Mouse (Mus musculus): ENCODE measurements around the gene Tlr3. TPM values are rescaled to one million over a fixed set of nuclear protein-coding genes. Genes with fewer than 3 reads are reported as not detected.

Tlr3 gene
- polyA plus RNA-seq, 1 experiment from 2014 or later, result 3.2 TPM

GRCm38 (mm10) chr8:45363220-45363619 lies 47.7 kb downstream of the Tlr3 start:
- H3K36me3 ChIP-seq (ENCODE audit: control insufficient read depth, insufficient read depth), result no peaks in the 10 kb centered on the region
- H3K4me1 ChIP-seq (ENCODE audit: control insufficient read depth, insufficient read depth, low read length), result no peaks in the 10 kb centered on the region
- no peaks in the 10 kb centered on the region for H3K9me3 ChIP-seq (replicated peaks; ENCODE audit: control insufficient read depth, low read length)
- 76% methylated on average over 1 of the region's 1 CpGs for WGBS
- no peaks in the 10 kb centered on the region for H3K27me3 ChIP-seq (ENCODE audit: control insufficient read depth, insufficient read depth, low read length)
- H3K4me3 ChIP-seq (ENCODE audit: low read length), result no peak overlapping the region
- H3K4me2 ChIP-seq (ENCODE audit: low read depth, low read length), result no peak overlapping the region
- no peak overlapping the region for H3K9ac ChIP-seq (ENCODE audit: low read length)
- ATAC-seq (replicated peaks; ENCODE audit: extremely low read depth, insufficient read depth, low FRiP score), result no peak
- no peak overlapping the region for H3K27ac ChIP-seq (ENCODE audit: low read length)

DNA sequence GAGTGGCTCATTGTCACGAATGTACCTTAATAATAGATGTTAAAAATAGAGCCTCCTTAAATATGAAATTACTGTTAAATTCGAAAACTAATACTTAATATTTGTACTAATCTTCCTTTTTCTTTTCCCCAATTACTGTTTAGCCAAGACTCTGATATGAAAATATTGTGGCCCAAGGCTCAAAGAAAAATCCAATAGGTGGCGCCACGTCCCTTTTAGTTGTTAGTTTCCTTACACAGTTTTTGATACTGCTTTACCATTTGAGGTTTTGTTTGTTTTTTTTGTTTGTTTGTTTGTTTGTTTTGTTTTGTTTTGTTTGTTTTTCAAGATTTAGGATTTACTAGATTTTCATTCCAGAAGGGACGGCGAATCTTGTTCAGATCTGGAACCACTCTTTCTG lies 48.6 kb downstream of the Tlr3 start:
- WGBS, result 64% methylated on average over 6 of the region's 6 CpGs
- Histone ChIP-seq H3K4me1 (ENCODE audit: control insufficient read depth, insufficient read depth, low read length) (no peaks in the 10 kb centered on the region), H3K27me3 (ENCODE audit: control insufficient read depth, insufficient read depth, low read length) (no peaks in the 10 kb centered on the region), H3K27ac (ENCODE audit: low read length) (no peak overlapping the region), H3K36me3 (ENCODE audit: control insufficient read depth, insufficient read depth) (no peaks in the 10 kb centered on the region), H3K4me3 (ENCODE audit: low read length) (no peak overlapping the region), H3K9ac (ENCODE audit: low read length) (no peak overlapping the region), H3K9me3 (replicated peaks; ENCODE audit: control insufficient read depth, low read length) (no peaks in the 10 kb centered on the region), H3K4me2 (ENCODE audit: low read depth, low read length) (no peak overlapping the region)
- ATAC-seq (replicated peaks; ENCODE audit: extremely low read depth, insufficient read depth, low FRiP score), result no peak

GRCm38 (mm10) chr8:45359091-45359605 lies 51.7 kb downstream of the Tlr3 start:
- Histone ChIP-seq H3K9me3 (replicated peaks; ENCODE audit: control insufficient read depth, low read length) (no peaks in the 10 kb centered on the region), H3K36me3 (ENCODE audit: control insufficient read depth, insufficient read depth) (no peaks in the 10 kb centered on the region), H3K4me2 (ENCODE audit: low read depth, low read length) (peak overlapping the region; percentile 88; the same call in 1 of the 2 replicates), H3K4me1 (ENCODE audit: control insufficient read depth, insufficient read depth, low read length) (no peaks in the 10 kb centered on the region), H3K9ac (ENCODE audit: low read length) (no peak overlapping the region), H3K27ac (ENCODE audit: low read length) (no peak overlapping the region), H3K27me3 (ENCODE audit: control insufficient read depth, insufficient read depth, low read length) (no peaks in the 10 kb centered on the region), H3K4me3 (ENCODE audit: low read length) (no peak overlapping the region; the same call in 1 of the 2 replicates)
- WGBS, result 81% methylated on average over 6 of the region's 6 CpGs
- ATAC-seq (replicated peaks; ENCODE audit: extremely low read depth, insufficient read depth, low FRiP score), result no peak

DNA sequence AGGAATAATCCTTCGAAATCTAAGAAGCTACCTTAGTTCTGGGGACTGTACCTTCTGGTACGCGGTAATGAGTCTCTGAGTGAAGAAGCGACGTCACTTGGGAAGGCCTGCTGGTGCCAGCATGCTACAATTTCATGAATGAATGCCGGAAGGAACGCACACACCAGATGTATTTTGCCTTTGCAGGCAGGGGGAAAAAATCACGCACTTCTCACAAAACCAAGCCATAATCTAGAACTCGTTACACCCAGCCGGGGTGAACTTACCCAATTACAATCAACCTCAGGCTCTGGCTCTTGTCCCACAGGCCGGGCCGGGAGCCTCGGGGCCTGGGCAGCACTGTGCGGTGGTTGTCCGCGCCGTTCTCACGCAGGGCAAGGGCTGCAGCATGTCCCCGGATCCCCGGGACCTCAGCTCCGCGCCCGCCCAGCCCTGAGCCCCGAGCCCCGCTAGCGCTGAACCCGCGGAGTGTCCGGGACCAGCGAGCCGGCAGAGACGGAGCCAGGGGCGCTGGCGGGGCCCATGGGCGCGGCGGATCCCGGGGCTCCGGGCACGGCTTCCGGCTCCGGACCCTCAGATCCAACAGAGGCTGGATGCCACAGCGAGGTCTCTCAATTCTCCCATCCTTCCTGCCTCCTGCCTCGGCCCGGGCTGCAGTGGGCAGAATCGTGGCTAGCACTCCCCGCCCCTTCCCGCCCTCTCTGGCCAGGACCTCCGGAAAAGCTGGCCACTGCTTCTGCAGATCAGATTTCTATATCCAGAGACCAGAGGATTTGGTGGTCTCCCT lies 52.6 kb downstream of the Tlr3 start:
- peak; percentile 52; the same call in 1 of the 2 replicates for ATAC-seq (replicated peaks; ENCODE audit: extremely low read depth, insufficient read depth, low FRiP score)
- H3K4me3 ChIP-seq (ENCODE audit: low read length), result peak overlapping the region; percentile 55
- H3K4me1 ChIP-seq (ENCODE audit: control insufficient read depth, insufficient read depth, low read length), result no peaks in the 10 kb centered on the region
- H3K4me2 ChIP-seq (ENCODE audit: low read depth, low read length), result peak overlapping the region; percentile 88
- H3K36me3 ChIP-seq (ENCODE audit: control insufficient read depth, insufficient read depth), result no peaks in the 10 kb centered on the region
- WGBS, result 5% methylated on average over 49 of the region's 49 CpGs
- no peaks in the 10 kb centered on the region for H3K27me3 ChIP-seq (ENCODE audit: control insufficient read depth, insufficient read depth, low read length)
- no peaks in the 10 kb centered on the region for H3K9me3 ChIP-seq (replicated peaks; ENCODE audit: control insufficient read depth, low read length)
- H3K9ac ChIP-seq (ENCODE audit: low read length), result peak overlapping the region; percentile 76
- no peak overlapping the region for H3K27ac ChIP-seq (ENCODE audit: low read length)

- no peak overlapping the region for H3K4me3 ChIP-seq (ENCODE audit: low read length)
- H3K27me3 ChIP-seq (ENCODE audit: control insufficient read depth, insufficient read depth, low read length), result no peaks in the 10 kb centered on the region
- WGBS, result 86% methylated on average over 6 of the region's 6 CpGs
- H3K27ac ChIP-seq (ENCODE audit: low read length), result no peak overlapping the region
- H3K36me3 ChIP-seq (ENCODE audit: control insufficient read depth, insufficient read depth), result no peaks in the 10 kb centered on the region
- H3K9ac ChIP-seq (ENCODE audit: low read length), result no peak overlapping the region
- ATAC-seq (replicated peaks; ENCODE audit: extremely low read depth, insufficient read depth, low FRiP score), result no peak
- H3K9me3 ChIP-seq (replicated peaks; ENCODE audit: control insufficient read depth, low read length), result no peaks in the 10 kb centered on the region
- H3K4me1 ChIP-seq (ENCODE audit: control insufficient read depth, insufficient read depth, low read length), result no peaks in the 10 kb centered on the region
- H3K4me2 ChIP-seq (ENCODE audit: low read depth, low read length), result no peak overlapping the region
Observed at GRCm38 (mm10) chr8:45355809-45356208, 55.1 kb downstream of the Tlr3 start.

Other genes starting within 250 kb of the Tlr3 start
- gene F11, start 149.0 kb downstream of the Tlr3 start, polyA plus RNA-seq (2015; fragmentation: Nextera tagmentation; extraction: Ambion mirVana), result 0.07 TPM in 1 of 2 replicates, not detected in the other
- not detected in 2 replicates for gene Klkb1, start 116.2 kb downstream of the Tlr3 start, polyA plus RNA-seq (2015; fragmentation: Nextera tagmentation; extraction: Ambion mirVana)
- gene Gm45753, start 102.6 kb downstream of the Tlr3 start, polyA plus RNA-seq (2015; fragmentation: Nextera tagmentation; extraction: Ambion mirVana), result 0.11 TPM in 1 of 2 replicates, not detected in the other
- 0.81 and 1.1 TPM in 2 replicates for gene Cyp4v3, start 77.9 kb downstream of the Tlr3 start, polyA plus RNA-seq (2015; fragmentation: Nextera tagmentation; extraction: Ambion mirVana)
- 3.0 and 3.4 TPM in 2 replicates for gene Fam149a, start 28.8 kb downstream of the Tlr3 start, polyA plus RNA-seq (2015; fragmentation: Nextera tagmentation; extraction: Ambion mirVana)
- gene Sorbs2, start 96.7 kb upstream of the Tlr3 start, polyA plus RNA-seq (2015; fragmentation: Nextera tagmentation; extraction: Ambion mirVana), result 316 and 349 TPM in 2 replicates